Mouse (Mus musculus) midbrain, embryonic 15.5 days (tissue): ENCODE results near the gene Ccdc63. TPM values are rescaled to one million over a fixed set of nuclear protein-coding genes. Genes with fewer than 3 reads are reported as not detected.

Experiments used
- ATAC-seq: fragments of 200-750 bp; cut with Nextera tagmentation; replicated peaks from 2 replicates; pipeline ENCODE4 v1.8.0; 2017; ENCODE audit warnings: moderate TSS enrichment
- H3K27ac ChIP-seq: fragments of 300-500 bp; sonication (generic); 2 replicates; pipeline ENCODE4 v1.5.1; 2015; ENCODE audit warnings: mild to moderate bottlenecking, inconsistent platforms
- H3K27me3 ChIP-seq: fragments of 300-500 bp; sonication (generic); replicated peaks from 2 replicates; pipeline ENCODE4 v1.6.1; 2015; ENCODE audit warnings: inconsistent platforms
- H3K36me3 ChIP-seq: fragments of 300-500 bp; sonication (generic); replicated peaks from 2 replicates; pipeline ENCODE4 v1.6.1; 2015; ENCODE audit warnings: inconsistent platforms
- H3K4me1 ChIP-seq: fragments of 300-500 bp; sonication (generic); 2 replicates; pipeline ENCODE4 v1.6.1; 2015; ENCODE audit warnings: inconsistent platforms
- H3K4me2 ChIP-seq: fragments of 300-500 bp; sonication (generic); 2 replicates; pipeline ENCODE4 v1.6.1; 2015; ENCODE audit warnings: inconsistent platforms, mild to moderate bottlenecking, moderate library complexity
- H3K4me3 ChIP-seq: fragments of 300-500 bp; sonication (generic); 2 replicates; pipeline ENCODE4 v1.5.1; 2015; ENCODE audit warnings: mild to moderate bottlenecking, inconsistent platforms
- H3K9ac ChIP-seq: fragments of 300-500 bp; sonication (generic); 2 replicates; pipeline ENCODE4 v1.6.1; 2015; ENCODE audit warnings: mild to moderate bottlenecking, inconsistent platforms
- H3K9me3 ChIP-seq: fragments of 300-500 bp; sonication (generic); 2 replicates; pipeline ENCODE4 v1.6.1; 2016; ENCODE audit warnings: inconsistent platforms
- WGBS: fragments of 180-500 bp; shearing (Covaris S2); methylation state at CpG from one replicate; pipeline ENCODE4 v1.1.7; 2015; ENCODE audit warnings: mixed read lengths; 5-methylcytosine and 5-hydroxymethylcytosine counted together
- polyA plus RNA-seq: library from polyadenylated mRNA; unstranded; fragments of >200 nt; fragmentation: Nextera tagmentation; extraction: Ambion mirVana; gene quantifications from 2 replicates; pipeline ENCODE4 v1.2.1, GENCODE M21; 2015

The Ccdc63 gene
- polyA plus RNA-seq, 1 experiment from 2014 or later: not detected

- H3K27me3 ChIP-seq: no peaks in the 10 kb centered on the region
- no peak overlapping the region for H3K9ac ChIP-seq
- no peak for ATAC-seq
- no peak overlapping the region for H3K27ac ChIP-seq
- H3K9me3 ChIP-seq: no peaks in the 10 kb centered on the region
- H3K4me2 ChIP-seq: no peak overlapping the region
- no peaks in the 10 kb centered on the region for H3K4me1 ChIP-seq
- H3K4me3 ChIP-seq: no peak overlapping the region
- H3K36me3 ChIP-seq: no peaks in the 10 kb centered on the region
- 87% methylated on average over 16 of the region's 16 CpGs for WGBS
These were observed 69.4 kb downstream of the Ccdc63 start for GRCm38 (mm10) chr5:122070963-122071800.

GRCm38 (mm10) chr5:122068563-122068962, 72.1 kb downstream of the Ccdc63 start:
- no peak overlapping the region for H3K27ac ChIP-seq

GRCm38 (mm10) chr5:122063204-122063933, 77.3 kb downstream of the Ccdc63 start:
- H3K4me1 ChIP-seq: peaks cover 17% of the 10 kb centered on the region
- no peak overlapping the region for H3K4me2 ChIP-seq
- H3K27ac ChIP-seq: no peak overlapping the region
- no peak overlapping the region for H3K4me3 ChIP-seq
- no peak for ATAC-seq
- 75% methylated on average over 25 of the region's 25 CpGs for WGBS
- no peaks in the 10 kb centered on the region for H3K9me3 ChIP-seq
- no peaks in the 10 kb centered on the region; the same call in 1 of the 2 replicates for H3K27me3 ChIP-seq
- H3K9ac ChIP-seq: no peak overlapping the region
- no peaks in the 10 kb centered on the region for H3K36me3 ChIP-seq

More at GRCm38 (mm10) chr5:122068563-122068962, 72.1 kb downstream of the Ccdc63 start:
- no peak overlapping the region for H3K4me2 ChIP-seq
- no peaks in the 10 kb centered on the region for H3K36me3 ChIP-seq
- H3K9ac ChIP-seq: no peak overlapping the region
- H3K27me3 ChIP-seq: no peaks in the 10 kb centered on the region
- no peak overlapping the region for H3K4me3 ChIP-seq
- H3K4me1 ChIP-seq: no peaks in the 10 kb centered on the region
- no peaks in the 10 kb centered on the region for H3K9me3 ChIP-seq
- ATAC-seq: no peak
- 71% methylated on average over 13 of the region's 13 CpGs for WGBS

- no peak overlapping the region for H3K9ac ChIP-seq
- H3K4me3 ChIP-seq: no peak overlapping the region
- peak overlapping the region; percentile 26 for H3K4me2 ChIP-seq
- ATAC-seq: 0 out of 2 replicates have a peak, but pooled peaks have one; percentile 13
- 28% methylated on average over 12 of the region's 12 CpGs for WGBS
- H3K27ac ChIP-seq: no peak overlapping the region
- H3K4me1 ChIP-seq: peaks cover 17% of the 10 kb centered on the region
- H3K27me3 ChIP-seq: no peaks in the 10 kb centered on the region; the same call in 1 of the 2 replicates
- no peaks in the 10 kb centered on the region for H3K36me3 ChIP-seq
- no peaks in the 10 kb centered on the region for H3K9me3 ChIP-seq
These were observed 78.1 kb downstream of the Ccdc63 start for GRCm38 (mm10) chr5:122062479-122062878.

DNA sequence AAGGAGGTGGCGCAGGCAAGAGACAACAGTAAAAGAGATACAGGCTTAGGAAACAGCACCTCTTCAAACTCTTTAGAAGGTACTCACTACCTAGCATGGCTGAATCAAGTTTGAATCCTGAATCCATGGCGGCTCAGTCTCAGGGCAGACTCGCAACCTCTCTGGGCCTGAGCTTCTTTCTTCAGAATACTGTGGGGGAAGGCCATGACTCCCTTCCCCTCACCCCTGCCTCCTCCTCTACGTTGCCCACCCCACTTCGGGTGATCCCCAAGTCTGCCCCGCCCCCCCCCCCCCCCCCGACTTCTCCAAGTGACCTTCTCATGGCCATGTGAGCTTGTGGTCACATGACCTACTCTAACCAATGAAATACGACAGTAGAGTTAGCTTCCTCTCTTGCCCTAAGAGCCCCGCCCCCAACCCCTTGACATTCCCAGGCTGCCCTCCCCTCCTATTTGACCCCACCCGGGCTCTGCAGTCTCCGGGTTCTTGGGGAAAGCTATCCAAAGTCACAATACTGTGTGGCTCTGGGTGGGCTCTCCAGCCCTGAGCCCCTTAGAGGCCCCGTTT, 79.8 kb downstream of the Ccdc63 start:
- Histone ChIP-seq H3K9ac (no peak overlapping the region), H3K27me3 (no peaks in the 10 kb centered on the region; the same call in 1 of the 2 replicates), H3K4me1 (peaks cover 17% of the 10 kb centered on the region), H3K9me3 (no peaks in the 10 kb centered on the region), H3K4me2 (no peak overlapping the region), H3K36me3 (no peaks in the 10 kb centered on the region), H3K4me3 (no peak overlapping the region), H3K27ac (no peak overlapping the region)
- 20% methylated on average over 10 of the region's 12 CpGs for WGBS
- ATAC-seq: no peak

- WGBS: 27% methylated on average over 39 of the region's 39 CpGs
- H3K27me3 ChIP-seq: no peaks in the 10 kb centered on the region; the same call in 1 of the 2 replicates
- H3K27ac ChIP-seq: no peak overlapping the region
- peak overlapping the region; percentile 41 for H3K4me2 ChIP-seq
- H3K9me3 ChIP-seq: no peaks in the 10 kb centered on the region
- H3K4me3 ChIP-seq: 0 out of 2 replicates have a peak overlapping the region, but pooled peaks have one; percentile 2
- ATAC-seq: no peak
- no peaks in the 10 kb centered on the region for H3K36me3 ChIP-seq
- H3K4me1 ChIP-seq: peaks cover 23% of the 10 kb centered on the region
- no peak overlapping the region for H3K9ac ChIP-seq
These were observed 81.3 kb downstream of the Ccdc63 start for GRCm38 (mm10) chr5:122059060-122060017.

Other genes with a start within 250 kb of the Ccdc63 start
- 24.7 and 27.3 TPM in 2 replicates for gene Cux2, start 90.7 kb downstream of the Ccdc63 start, polyA plus RNA-seq
- 0.71 and 6.6 TPM in 2 replicates for gene Myl2, start 39.9 kb downstream of the Ccdc63 start, polyA plus RNA-seq
- 216 and 237 TPM in 2 replicates for gene Ppp1cc, start 17.5 kb upstream of the Ccdc63 start, polyA plus RNA-seq
- gene Hvcn1, start 66.0 kb upstream of the Ccdc63 start, polyA plus RNA-seq: 1.5 and 1.9 TPM in 2 replicates
- 6.1 TPM in 2 replicates for gene Tctn1, start 123.6 kb upstream of the Ccdc63 start, polyA plus RNA-seq
- 7.6 and 8.4 TPM in 2 replicates for gene Pptc7, start 143.5 kb upstream of the Ccdc63 start, polyA plus RNA-seq
- gene Rad9b, start 213.4 kb upstream of the Ccdc63 start, polyA plus RNA-seq: 27.0 and 28.3 TPM in 2 replicates
- gene Vps29, start 213.5 kb upstream of the Ccdc63 start, polyA plus RNA-seq: 268 and 286 TPM in 2 replicates
- gene Gpn3, start 231.1 kb upstream of the Ccdc63 start, polyA plus RNA-seq: 42.9 and 47.7 TPM in 2 replicates
- gene Fam216a, start 231.5 kb upstream of the Ccdc63 start, polyA plus RNA-seq: 149 and 162 TPM in 2 replicates